In genomic region chr2:71750087-71750453, GRCm38 (mm10) we compare ENCODE assay signal across 12 mouse cellular contexts. TPM values are rescaled to one million over a fixed set of nuclear protein-coding genes. Genes with fewer than 3 reads are reported as not detected.
DNase-seq lines count a peak whose midpoint lies in the region; ATAC-seq and TF ChIP-seq lines count a peak whose summit lies in the region.
"Had no signal": no experiment of that assay in that cellular context is flagged by ENCODE, and none has a peak within 500 bp of the region (broad histone marks: within the 10 kb centered on the region; RNA-seq: fewer than 3 reads in every experiment).

No protein-coding gene starts in this region.

- ATAC-seq in neural tube, embryonic 12.5 days (ENCODE audit: low FRiP score, low read depth): no peak
- peak; percentile 43; the same call in 1 of the 2 replicates for ATAC-seq in forebrain, embryonic 15.5 days (replicated peaks)
- peak; percentile 78; the same call in 1 of the 2 replicates for ATAC-seq in stomach, postnatal 0 days (ENCODE audit: low FRiP score, low TSS enrichment)
- ATAC-seq in liver, embryonic 11.5 days (replicated peaks; ENCODE audit: low FRiP score): no peak

- no peak for TF ChIP-seq POLR2A in kidney, adult 2 months (IDR thresholded peaks at IDR 0.05; ENCODE audit: low read depth, low read length)

- H3K4me1 ChIP-seq in neural tube, embryonic 12.5 days: peaks cover 19% of the 10 kb centered on the region
- peaks cover 19% of the 10 kb centered on the region for H3K4me1 ChIP-seq in forebrain, embryonic 15.5 days
- H3K4me1 ChIP-seq in midbrain, embryonic 10.5 days: peaks cover 66% of the 10 kb centered on the region
- H3K4me1 ChIP-seq in stomach, postnatal 0 days (replicated peaks; ENCODE audit: control insufficient read depth, insufficient read depth): 0 out of 2 replicates have a peak, but pooled peaks cover under 1% of the 10 kb centered on the region
- H3K4me1 ChIP-seq in kidney, adult 2 months (ENCODE audit: control insufficient read depth, insufficient read depth, low read length): no peaks in the 10 kb centered on the region
- H3K4me1 ChIP-seq in liver, embryonic 11.5 days (replicated peaks; ENCODE audit: control insufficient read depth, insufficient read depth, low read length): peaks cover 19% of the 10 kb centered on the region
- H3K4me1 ChIP-seq: embryonic facial prominence, embryonic 15.5 days had no signal

- H3K9ac ChIP-seq in neural tube, embryonic 12.5 days: no peak overlapping the region
- no peak overlapping the region for H3K9ac ChIP-seq in forebrain, embryonic 15.5 days (replicated peaks)
- no peak overlapping the region for H3K9ac ChIP-seq in stomach, postnatal 0 days (ENCODE audit: low read length)
- no peak overlapping the region for H3K9ac ChIP-seq in liver, embryonic 11.5 days (ENCODE audit: low read depth, low read length)
- H3K9ac ChIP-seq: embryonic facial prominence, embryonic 15.5 days; limb, embryonic 13.5 days had no signal

- TF ChIP-seq CTCF in stomach, postnatal 0 days (IDR thresholded peaks at IDR 0.05; ENCODE audit: low read depth): no peak
- TF ChIP-seq CTCF in kidney, adult 2 months (conservative IDR thresholded peaks at IDR 0.05; ENCODE audit: insufficient read depth, insufficient read length, low read depth, low read length): no peak

- WGBS in neural tube, embryonic 12.5 days: 59% methylated on average over 10 of the region's 10 CpGs
- WGBS in forebrain, embryonic 15.5 days: 18% methylated on average over 10 of the region's 10 CpGs
- 37% methylated on average over 10 of the region's 10 CpGs for WGBS in midbrain, embryonic 10.5 days
- 49% methylated on average over 10 of the region's 10 CpGs for WGBS in stomach, postnatal 0 days
- WGBS in kidney, adult 2 months: 84% methylated on average over 10 of the region's 10 CpGs
- 61% methylated on average over 10 of the region's 10 CpGs for WGBS in liver, embryonic 11.5 days

- no peaks in the 10 kb centered on the region for H3K36me3 ChIP-seq in neural tube, embryonic 12.5 days
- H3K36me3 ChIP-seq in forebrain, embryonic 15.5 days: no peaks in the 10 kb centered on the region
- H3K36me3 ChIP-seq in midbrain, embryonic 10.5 days: no peaks in the 10 kb centered on the region
- no peaks in the 10 kb centered on the region for H3K36me3 ChIP-seq in stomach, postnatal 0 days (ENCODE audit: control insufficient read depth, insufficient read depth, low read length)
- no peaks in the 10 kb centered on the region for H3K36me3 ChIP-seq in kidney, adult 2 months (ENCODE audit: control insufficient read depth, insufficient read depth, low read length)
- H3K36me3 ChIP-seq in liver, embryonic 11.5 days (ENCODE audit: control insufficient read depth, insufficient read depth, low read length): no peaks in the 10 kb centered on the region
- H3K36me3 ChIP-seq: embryonic facial prominence, embryonic 15.5 days; limb, embryonic 13.5 days had no signal

- no peak for TF ChIP-seq EP300 in stomach, postnatal 0 days (optimal IDR thresholded peaks at IDR 0.05)

- DNase-seq in neural tube, embryonic 10.5 days (ENCODE audit: extremely low spot score, low spot score): no peak
- no peak for DNase-seq in midbrain, embryonic 10.5 days (ENCODE audit: low spot score)
- peak; percentile 49 for DNase-seq in stomach, postnatal 0 days (ENCODE audit: low spot score)
- DNase-seq in kidney, adult 2 months: no peak
- no peak for DNase-seq in liver, embryonic 11.5 days (ENCODE audit: low spot score)
- DNase-seq in testis, postnatal 10 days (ENCODE audit: low spot score): no peak
- DNase-seq: gastrocnemius, postnatal 10 days; lung, postnatal 36 days had no signal

- H3K4me2 ChIP-seq in neural tube, embryonic 12.5 days (replicated peaks): peak overlapping the region; percentile 20
- H3K4me2 ChIP-seq in forebrain, embryonic 15.5 days (replicated peaks): peak overlapping the region; percentile 33
- H3K4me2 ChIP-seq in stomach, postnatal 0 days (replicated peaks; ENCODE audit: low read depth): no peak overlapping the region
- H3K4me2 ChIP-seq in liver, embryonic 11.5 days: no peak overlapping the region
- H3K4me2 ChIP-seq: embryonic facial prominence, embryonic 15.5 days; limb, embryonic 13.5 days had no signal

- no peaks in the 10 kb centered on the region for H3K9me3 ChIP-seq in neural tube, embryonic 12.5 days
- no peaks in the 10 kb centered on the region for H3K9me3 ChIP-seq in forebrain, embryonic 15.5 days
- H3K9me3 ChIP-seq in midbrain, embryonic 10.5 days (replicated peaks): no peaks in the 10 kb centered on the region
- no peaks in the 10 kb centered on the region for H3K9me3 ChIP-seq in stomach, postnatal 0 days (ENCODE audit: control insufficient read depth, low read length)
- H3K9me3 ChIP-seq in liver, embryonic 11.5 days (ENCODE audit: control insufficient read depth, low read length): no peaks in the 10 kb centered on the region
- H3K9me3 ChIP-seq: embryonic facial prominence, embryonic 15.5 days; limb, embryonic 13.5 days had no signal

- H3K4me3 ChIP-seq in neural tube, embryonic 12.5 days: no peak overlapping the region
- H3K4me3 ChIP-seq in forebrain, embryonic 15.5 days: peak overlapping the region; percentile 20
- H3K4me3 ChIP-seq in midbrain, embryonic 10.5 days: peak overlapping the region; percentile 37
- H3K4me3 ChIP-seq in stomach, postnatal 0 days (ENCODE audit: low read depth, low read length): no peak overlapping the region
- H3K4me3 ChIP-seq in kidney, adult 2 months (ENCODE audit: insufficient read depth, low read depth, low read length): no peak overlapping the region
- H3K4me3 ChIP-seq in liver, embryonic 11.5 days (ENCODE audit: low read depth, low read length): no peak overlapping the region
- H3K4me3 ChIP-seq: embryonic facial prominence, embryonic 15.5 days; limb, embryonic 13.5 days had no signal

- no peak overlapping the region for H3K27ac ChIP-seq in neural tube, embryonic 12.5 days
- H3K27ac ChIP-seq in forebrain, embryonic 15.5 days (replicated peaks): peak overlapping the region; percentile 34; the same call in 1 of the 2 replicates
- H3K27ac ChIP-seq in midbrain, embryonic 10.5 days (replicated peaks): peak overlapping the region; percentile 77
- no peak overlapping the region for H3K27ac ChIP-seq in stomach, postnatal 0 days (replicated peaks)
- no peak overlapping the region for H3K27ac ChIP-seq in kidney, adult 2 months (ENCODE audit: insufficient read depth, low read depth, low read length)
- no peak overlapping the region for H3K27ac ChIP-seq in liver, embryonic 11.5 days (ENCODE audit: low read depth, low read length)
- H3K27ac ChIP-seq: embryonic facial prominence, embryonic 15.5 days; limb, embryonic 13.5 days had no signal

- 0 out of 2 replicates have a peak, but pooled peaks cover 4% of the 10 kb centered on the region for H3K27me3 ChIP-seq in neural tube, embryonic 12.5 days (replicated peaks)
- H3K27me3 ChIP-seq in forebrain, embryonic 15.5 days: no peaks in the 10 kb centered on the region
- H3K27me3 ChIP-seq in midbrain, embryonic 10.5 days (ENCODE audit: low read depth, poor library complexity, severe bottlenecking): peaks cover 43% of the 10 kb centered on the region
- no peaks in the 10 kb centered on the region for H3K27me3 ChIP-seq in stomach, postnatal 0 days (ENCODE audit: control insufficient read depth, insufficient read depth, low read length)
- H3K27me3 ChIP-seq in kidney, adult 2 months (replicated peaks; ENCODE audit: control insufficient read depth, insufficient read depth, low read length): no peaks in the 10 kb centered on the region
- H3K27me3 ChIP-seq in liver, embryonic 11.5 days (replicated peaks; ENCODE audit: control insufficient read depth, insufficient read depth, low read length): no peaks in the 10 kb centered on the region
- H3K27me3 ChIP-seq: embryonic facial prominence, embryonic 15.5 days; limb, embryonic 13.5 days had no signal

RNA-seq across cellular contexts. Expression of gene Itga6, which starts 4.7 kb away (rescaled TPM):
- polyA plus RNA-seq in neural tube, embryonic 12.5 days (2016; fragmentation: Nextera tagmentation; extraction: Ambion mirVana): 31.3 and 35.7 TPM in 2 replicates
- 25.7 TPM in 2 replicates for polyA plus RNA-seq in forebrain, embryonic 15.5 days (2015; fragmentation: Nextera tagmentation; extraction: Ambion mirVana)
- 25.3 and 34.3 TPM in 2 replicates for polyA plus RNA-seq in midbrain, embryonic 10.5 days (2016; fragmentation: Nextera tagmentation; extraction: Ambion mirVana)
- 51.5 and 51.9 TPM in 2 replicates for polyA plus RNA-seq in stomach, postnatal 0 days (2015; fragmentation: Nextera tagmentation; extraction: Ambion mirVana)
- 58.7 and 60.3 TPM in 2 replicates for polyA plus RNA-seq in kidney, adult 2 months (2012; rRNA removed)
- 22.3 and 24.2 TPM in 2 replicates for polyA plus RNA-seq in liver, embryonic 11.5 days (2014; fragmentation: Nextera tagmentation; extraction: Ambion mirVana)

Comparison
In these comparisons a context has a peak if more than half of its experiments do, and no peak if none do; other contexts are left out.
1. ATAC-seq: peak in forebrain, embryonic 15.5 days (single experiment) and stomach, postnatal 0 days (single experiment); none in neural tube, embryonic 12.5 days (single experiment) and liver, embryonic 11.5 days (single experiment).
2. H3K27ac ChIP-seq: peak in forebrain, embryonic 15.5 days (single experiment) and midbrain, embryonic 10.5 days (single experiment); none in neural tube, embryonic 12.5 days (single experiment), stomach, postnatal 0 days (single experiment), kidney, adult 2 months (single experiment) and liver, embryonic 11.5 days (single experiment).
3. H3K4me2 ChIP-seq: peak in neural tube, embryonic 12.5 days (single experiment) and forebrain, embryonic 15.5 days (single experiment); none in stomach, postnatal 0 days (single experiment) and liver, embryonic 11.5 days (single experiment).
4. H3K4me3 ChIP-seq: peak in forebrain, embryonic 15.5 days (single experiment) and midbrain, embryonic 10.5 days (single experiment); none in neural tube, embryonic 12.5 days (single experiment), stomach, postnatal 0 days (single experiment), kidney, adult 2 months (single experiment) and liver, embryonic 11.5 days (single experiment).